Mouse (Mus musculus): ENCODE measurements around the gene Gm10972.
"Not testable (repeated sequence)": the region's sequence is repeated elsewhere in the genome, so short reads cannot be mapped to it uniquely, and the experiment has no call there.

The Gm10972 gene

GRCm38 (mm10) chr3:94642495-94643162 lies at the start of gene Gm10972:
Gene Gm10972 (plus strand): TSS chr3:94643112.
- not testable (repeated sequence) for DNase-seq (ENCODE audit: low spot score)

- no peak for DNase-seq (ENCODE audit: low spot score)
Observed at GRCm38 (mm10) chr3:94595871-94596287, 47.0 kb upstream of the Gm10972 start.

GRCm38 (mm10) chr3:94597224-94597779 lies 45.6 kb upstream of the Gm10972 start:
- no peak for DNase-seq (ENCODE audit: low spot score)

- no peak for DNase-seq (ENCODE audit: low spot score)
Observed at GRCm38 (mm10) chr3:94601959-94602358, 41.0 kb upstream of the Gm10972 start.

GRCm38 (mm10) chr3:94609621-94610020 lies 33.3 kb upstream of the Gm10972 start:
- DNase-seq (ENCODE audit: low spot score), result no peak

- DNase-seq (ENCODE audit: low spot score), result no peak
Observed at GRCm38 (mm10) chr3:94610581-94610980, 32.3 kb upstream of the Gm10972 start.

GRCm38 (mm10) chr3:94611343-94611742 lies 31.6 kb upstream of the Gm10972 start:
- no peak for DNase-seq (ENCODE audit: low spot score)

- DNase-seq (ENCODE audit: low spot score), result no peak
Observed at GRCm38 (mm10) chr3:94611834-94612233, 31.1 kb upstream of the Gm10972 start.

- no peak for DNase-seq (ENCODE audit: low spot score)
Observed at GRCm38 (mm10) chr3:94612274-94612673, 30.6 kb upstream of the Gm10972 start.

GRCm38 (mm10) chr3:94613258-94613878 lies 29.5 kb upstream of the Gm10972 start:
- DNase-seq (ENCODE audit: low spot score), result no peak

GRCm38 (mm10) chr3:94616717-94617116 lies 26.2 kb upstream of the Gm10972 start:
- DNase-seq (ENCODE audit: low spot score), result no peak

- DNase-seq (ENCODE audit: low spot score), result no peak
Observed at GRCm38 (mm10) chr3:94621740-94622507, 21.0 kb upstream of the Gm10972 start.

- no peak for DNase-seq (ENCODE audit: low spot score)
Observed at GRCm38 (mm10) chr3:94622550-94622949, 20.4 kb upstream of the Gm10972 start.

- no peak for DNase-seq (ENCODE audit: low spot score)
Observed at GRCm38 (mm10) chr3:94624281-94624680, 18.6 kb upstream of the Gm10972 start.

GRCm38 (mm10) chr3:94628712-94629111 lies 14.2 kb upstream of the Gm10972 start:
- no peak for DNase-seq (ENCODE audit: low spot score)

- no peak for DNase-seq (ENCODE audit: low spot score)
Observed at GRCm38 (mm10) chr3:94629876-94630275, 13.0 kb upstream of the Gm10972 start.

- DNase-seq (ENCODE audit: low spot score), result no peak
Observed at GRCm38 (mm10) chr3:94648755-94649590, 6.1 kb downstream of the Gm10972 start.

GRCm38 (mm10) chr3:94650409-94650808 lies 7.5 kb downstream of the Gm10972 start:
- no peak for DNase-seq (ENCODE audit: low spot score)

- not testable (repeated sequence) for DNase-seq (ENCODE audit: low spot score)
Observed at GRCm38 (mm10) chr3:94653967-94654366, 11.1 kb downstream of the Gm10972 start.

GRCm38 (mm10) chr3:94657852-94658739 lies 15.2 kb downstream of the Gm10972 start:
- DNase-seq (ENCODE audit: low spot score), result not testable (repeated sequence)

GRCm38 (mm10) chr3:94658740-94659095 lies 15.8 kb downstream of the Gm10972 start, which contains the start of gene Tuft1:
Gene Tuft1 (minus strand): TSS chr3:94658872.
- peak; percentile 82 for DNase-seq (ENCODE audit: low spot score)
